Mouse (Mus musculus): ENCODE measurements around the gene Ly6g6c. TPM values are rescaled to one million over a fixed set of nuclear protein-coding genes. Genes with fewer than 3 reads are reported as not detected.

Gene Ly6g6c
- polyA plus RNA-seq, 1 experiment, result 0.15 TPM

DNA sequence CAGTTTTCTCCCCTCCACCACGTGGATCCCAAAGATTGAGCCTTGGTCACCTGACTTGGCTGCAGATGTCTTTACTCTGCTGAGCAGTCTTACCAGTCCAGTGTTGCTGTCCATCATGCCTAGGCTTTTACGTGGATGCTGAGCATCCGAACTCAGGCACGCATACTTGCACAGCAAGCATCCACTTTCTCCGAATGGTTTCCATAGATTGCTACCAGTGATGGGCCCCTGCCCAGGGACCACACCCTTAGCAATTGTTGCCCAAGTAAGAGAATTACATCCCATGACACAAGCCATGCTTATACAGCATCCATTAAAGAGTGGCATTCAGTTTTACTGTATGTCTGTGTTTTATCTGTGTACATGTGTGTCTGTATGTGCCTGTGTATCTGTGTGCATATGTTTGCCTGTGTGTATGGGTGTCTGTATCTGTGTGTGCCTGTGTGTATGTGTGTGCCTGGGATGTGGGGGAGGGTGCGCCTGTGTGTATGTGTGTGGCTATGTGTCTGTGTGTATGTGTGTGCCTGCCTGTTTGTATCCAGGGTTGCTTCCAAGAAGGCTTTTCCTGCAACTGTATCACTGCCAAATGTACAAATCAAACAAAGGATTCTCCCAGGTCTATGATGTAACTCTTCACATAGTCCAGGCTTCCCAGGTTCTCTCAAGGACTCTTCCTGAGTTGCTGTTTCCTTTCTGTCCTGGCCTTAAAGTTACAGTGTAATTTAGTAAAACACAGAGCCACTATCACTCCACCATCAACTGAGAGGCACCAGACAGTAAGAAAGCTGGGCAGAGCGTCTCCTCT, 9.3 kb upstream of the Ly6g6c start:
- 82% methylated on average over 7 of the region's 7 CpGs for WGBS
- TF ChIP-seq POLR2A (IDR thresholded peaks at IDR 0.05; ENCODE audit: borderline replicate concordance, insufficient read depth, low read length), result no peak
- TF ChIP-seq CTCF (IDR thresholded peaks at IDR 0.05; ENCODE audit: borderline replicate concordance, insufficient read depth, low read depth, low read length), result no peak
- Histone ChIP-seq H3K4me1 (ENCODE audit: control insufficient read depth, insufficient read depth, low read length) (peaks cover 18% of the 10 kb centered on the region), H3K4me3 (replicated peaks; ENCODE audit: insufficient read depth, low read depth, low read length) (no peak overlapping the region), H3K27me3 (ENCODE audit: control insufficient read depth, insufficient read depth, low read length) (no peaks in the 10 kb centered on the region), H3K27ac (ENCODE audit: insufficient read depth, low read length) (no peak overlapping the region)
- DNase-seq, result no peak

DNA sequence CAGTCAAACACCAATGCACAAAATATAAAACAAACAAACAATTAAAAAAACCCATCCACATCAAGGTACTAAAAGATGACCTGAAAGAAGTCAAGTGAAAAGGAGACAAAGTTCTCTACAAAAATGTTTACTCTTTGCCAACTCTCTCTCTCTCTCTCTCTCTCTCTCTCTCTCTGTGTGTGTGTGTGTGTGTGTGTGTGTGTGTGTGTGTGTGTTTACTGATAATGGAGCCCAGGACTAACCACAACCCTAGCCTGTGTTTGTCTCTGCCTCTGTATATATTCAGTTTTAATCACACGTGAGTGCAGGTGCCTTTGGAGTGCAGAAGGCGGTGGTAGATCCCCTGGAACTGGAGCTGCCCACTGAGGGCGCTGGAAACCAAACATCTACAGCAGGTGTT, 8.1 kb upstream of the Ly6g6c start:
- no peaks in the 10 kb centered on the region for H3K27me3 ChIP-seq (ENCODE audit: control insufficient read depth, insufficient read depth, low read length)
- no peak for DNase-seq

DNA sequence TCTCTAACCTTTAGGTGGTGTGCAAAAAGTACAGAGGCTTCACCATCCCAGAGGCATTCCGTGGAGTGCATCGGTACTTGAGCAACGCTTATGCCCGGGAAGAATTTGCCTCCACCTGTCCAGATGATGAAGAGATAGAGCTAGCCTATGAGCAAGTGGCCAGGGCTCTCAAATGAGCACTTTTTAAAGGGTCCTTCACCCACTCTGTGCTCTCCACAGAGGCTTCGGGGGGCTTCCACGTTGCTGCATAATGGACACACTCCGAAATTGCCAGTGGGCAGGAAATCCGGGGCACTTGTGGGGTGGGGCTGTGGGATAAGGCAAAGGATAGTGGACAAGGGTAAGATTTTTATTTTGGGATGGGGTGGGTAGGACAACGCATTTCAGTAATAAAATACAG, 6.9 kb upstream of the Ly6g6c start:
- Histone ChIP-seq H3K27ac (ENCODE audit: insufficient read depth, low read length) (no peak overlapping the region), H3K4me1 (ENCODE audit: control insufficient read depth, insufficient read depth, low read length) (peaks cover 17% of the 10 kb centered on the region), H3K4me3 (replicated peaks; ENCODE audit: insufficient read depth, low read depth, low read length) (no peak overlapping the region), H3K27me3 (ENCODE audit: control insufficient read depth, insufficient read depth, low read length) (no peaks in the 10 kb centered on the region)
- no peak for DNase-seq
- TF ChIP-seq POLR2A (IDR thresholded peaks at IDR 0.05; ENCODE audit: borderline replicate concordance, insufficient read depth, low read length), result no peak
- 61% methylated on average over 9 of the region's 9 CpGs for WGBS

More for the DNA sequence above, 8.1 kb upstream of the Ly6g6c start:
- Histone ChIP-seq H3K4me1 (ENCODE audit: control insufficient read depth, insufficient read depth, low read length) (peaks cover 21% of the 10 kb centered on the region), H3K27ac (ENCODE audit: insufficient read depth, low read length) (no peak overlapping the region), H3K4me3 (replicated peaks; ENCODE audit: insufficient read depth, low read depth, low read length) (no peak overlapping the region)
- TF ChIP-seq POLR2A (IDR thresholded peaks at IDR 0.05; ENCODE audit: borderline replicate concordance, insufficient read depth, low read length), result no peak
- no peak for TF ChIP-seq CTCF (IDR thresholded peaks at IDR 0.05; ENCODE audit: borderline replicate concordance, insufficient read depth, low read depth, low read length)
- WGBS, result 85% methylated on average over 3 of the region's 3 CpGs

- under 1% methylated on average over 57 of the region's 57 CpGs for WGBS
- TF ChIP-seq POLR2A (IDR thresholded peaks at IDR 0.05; ENCODE audit: borderline replicate concordance, insufficient read depth, low read length), result peak; percentile 39; the same call in 1 of the 2 replicates
- TF ChIP-seq CTCF (IDR thresholded peaks at IDR 0.05; ENCODE audit: borderline replicate concordance, insufficient read depth, low read depth, low read length), result peak; percentile 46; the same call in 1 of the 2 replicates
- H3K27ac ChIP-seq (ENCODE audit: insufficient read depth, low read length), result peak within 1 kb of the TSS; percentile 3
Observed at GRCm38 (mm10) chr17:35058911-35059892, 6.0 kb upstream of the Ly6g6c start, which contains the start of gene Ddah2. Gene Ddah2, plus strand, starts transcription at chr17:35059035.

GRCm38 (mm10) chr17:35060071-35060470, 5.1 kb upstream of the Ly6g6c start:
- DNase-seq, result peak in 1 of 2 experiments; percentile 36
- WGBS, result 9% methylated on average over 14 of the region's 14 CpGs
- TF ChIP-seq POLR2A (IDR thresholded peaks at IDR 0.05; ENCODE audit: borderline replicate concordance, insufficient read depth, low read length) (no peak), CTCF (IDR thresholded peaks at IDR 0.05; ENCODE audit: borderline replicate concordance, insufficient read depth, low read depth, low read length) (no peak)
- H3K4me3 ChIP-seq (replicated peaks; ENCODE audit: insufficient read depth, low read depth, low read length), result peak overlapping the region; percentile 88
- H3K27ac ChIP-seq (ENCODE audit: insufficient read depth, low read length), result no peak overlapping the region
- H3K27me3 ChIP-seq (ENCODE audit: control insufficient read depth, insufficient read depth, low read length), result no peaks in the 10 kb centered on the region
- peaks cover 28% of the 10 kb centered on the region for H3K4me1 ChIP-seq (ENCODE audit: control insufficient read depth, insufficient read depth, low read length)

More at GRCm38 (mm10) chr17:35058911-35059892, 6.0 kb upstream of the Ly6g6c start, which contains the start of gene Ddah2:
- Histone ChIP-seq H3K4me1 (ENCODE audit: control insufficient read depth, insufficient read depth, low read length) (peaks cover 24% of the 10 kb centered on the region), H3K27me3 (ENCODE audit: control insufficient read depth, insufficient read depth, low read length) (no peaks in the 10 kb centered on the region), H3K4me3 (replicated peaks; ENCODE audit: insufficient read depth, low read depth, low read length) (peak within 1 kb of the TSS; percentile 88)
- peak; percentile 79 to 84 for DNase-seq

GRCm38 (mm10) chr17:35060737-35061297, 4.4 kb upstream of the Ly6g6c start:
- H3K4me1 ChIP-seq (ENCODE audit: control insufficient read depth, insufficient read depth, low read length), result peaks cover 33% of the 10 kb centered on the region
- WGBS, result 53% methylated on average over 22 of the region's 22 CpGs
- peak in 1 of 2 experiments; percentile 34 for DNase-seq
- 0 out of 2 replicates have a peak overlapping the region, but pooled peaks have one; percentile 11 for H3K27ac ChIP-seq (ENCODE audit: insufficient read depth, low read length)
- no peaks in the 10 kb centered on the region for H3K27me3 ChIP-seq (ENCODE audit: control insufficient read depth, insufficient read depth, low read length)
- TF ChIP-seq POLR2A (IDR thresholded peaks at IDR 0.05; ENCODE audit: borderline replicate concordance, insufficient read depth, low read length), result no peak
- H3K4me3 ChIP-seq (replicated peaks; ENCODE audit: insufficient read depth, low read depth, low read length), result no peak overlapping the region

DNA sequence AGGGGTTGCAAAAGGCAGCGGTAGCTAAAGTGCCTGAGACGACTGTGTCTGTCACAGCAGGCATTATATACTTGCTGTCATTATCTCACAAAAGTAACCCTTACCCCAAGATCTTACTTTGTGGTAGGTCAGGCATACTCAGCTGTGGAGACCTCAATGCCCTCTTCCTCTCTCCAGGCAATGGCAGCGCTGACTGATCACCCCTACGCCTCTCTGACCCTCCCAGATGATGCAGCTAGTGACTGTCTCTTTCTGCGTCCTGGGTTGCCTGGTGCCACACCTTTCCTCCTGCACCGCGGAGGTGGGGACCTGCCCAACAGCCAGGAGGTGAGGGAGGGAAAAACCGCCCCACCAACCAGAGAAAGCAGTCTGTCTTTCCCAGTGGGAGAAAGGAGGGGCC, 3.9 kb upstream of the Ly6g6c start:
- no peaks in the 10 kb centered on the region for H3K27me3 ChIP-seq (ENCODE audit: control insufficient read depth, insufficient read depth, low read length)
- peaks cover 33% of the 10 kb centered on the region for H3K4me1 ChIP-seq (ENCODE audit: control insufficient read depth, insufficient read depth, low read length)
- TF ChIP-seq CTCF (IDR thresholded peaks at IDR 0.05; ENCODE audit: borderline replicate concordance, insufficient read depth, low read depth, low read length), result no peak
- TF ChIP-seq POLR2A (IDR thresholded peaks at IDR 0.05; ENCODE audit: borderline replicate concordance, insufficient read depth, low read length), result no peak
- H3K4me3 ChIP-seq (replicated peaks; ENCODE audit: insufficient read depth, low read depth, low read length), result no peak overlapping the region
- no peak overlapping the region for H3K27ac ChIP-seq (ENCODE audit: insufficient read depth, low read length)
- no peak for DNase-seq
- WGBS, result 73% methylated on average over 8 of the region's 8 CpGs
